Mouse (Mus musculus): ENCODE results near the gene Prkcg. TPM values are rescaled to one million over a fixed set of nuclear protein-coding genes. Genes with fewer than 3 reads are reported as not detected.

Prkcg gene
- total and polyA plus RNA-seq, 3 experiments = 0.15 to 3.0 (median 0.17) TPM

GRCm38 (mm10) chr7:3267261-3267660 lies 21.7 kb upstream of the Prkcg start:
- TF ChIP-seq POLR2A (IDR thresholded peaks at IDR 0.05; ENCODE audit: low read depth, low read length) (no peak), MYC (IDR thresholded peaks at IDR 0.05; ENCODE audit: low read depth, low read length) (no peak), POLR2AphosphoS2 (IDR thresholded peaks at IDR 0.05; ENCODE audit: low read depth, low read length) (no peak), ELF1 (IDR thresholded peaks at IDR 0.05; ENCODE audit: low read depth, low read length) (no peak), UBTF (IDR thresholded peaks at IDR 0.05; ENCODE audit: low read depth, low read length) (no peak), EP300 (IDR thresholded peaks at IDR 0.05; ENCODE audit: low read length) (no peak), CHD1 (IDR thresholded peaks at IDR 0.05; ENCODE audit: low read depth, low read length) (no peak), PAX5 (IDR thresholded peaks at IDR 0.05; ENCODE audit: low read length) (no peak), TCF12 (IDR thresholded peaks at IDR 0.05; ENCODE audit: low read depth, low read length) (no peak), HCFC1 (IDR thresholded peaks at IDR 0.05; ENCODE audit: low read depth, low read length) (no peak), SIN3A (IDR thresholded peaks at IDR 0.05; ENCODE audit: low read length) (no peak), CHD2 (IDR thresholded peaks at IDR 0.05; ENCODE audit: low read length) (no peak)
- H3K27me3 ChIP-seq (replicated peaks) = no peaks in the 10 kb centered on the region
- no peaks in the 10 kb centered on the region for H3K79me2 ChIP-seq (replicated peaks; ENCODE audit: control insufficient read depth, extremely low read depth, insufficient read depth, poor library complexity, severe bottlenecking)
- in situ Hi-C loops (cut with MboI; ENCODE audit: low pct_ligation_motif_present, low pct_unique_long_range_greater_than_20kb, low sequenced_read_pairs) (no loop called here), dilution Hi-C loops (cut with MboI; ENCODE audit: extremely low pct_ligation_motif_present, extremely low pct_unique_long_range_greater_than_20kb, low sequenced_read_pairs) (no loop called here)
- no peak for DNase-seq (ENCODE audit: extremely low read depth)
- H3K4me1 ChIP-seq (ENCODE audit: control insufficient read depth in 1 of 2, insufficient read depth in 2 of 2) = peaks cover 0 to 19% of the 10 kb centered on the region in 2 experiments; a peak in 2 of 4 replicates
- no peak overlapping the region for H3K4me3 ChIP-seq (replicated peaks in 1 of 3; ENCODE audit: low read depth in 2 of 3, low read length in 2 of 3, poor library complexity in 1 of 3)
- no peaks in the 10 kb centered on the region for H3K36me3 ChIP-seq (replicated peaks in 1 of 2; ENCODE audit: control insufficient read depth in 1 of 2, insufficient read depth in 1 of 2, low read length in 1 of 2)
- H3K9ac ChIP-seq (ENCODE audit: insufficient read depth, low read depth) = no peak overlapping the region
- H3K9me3 ChIP-seq (replicated peaks; ENCODE audit: low read length) = no peaks in the 10 kb centered on the region
- H3K27ac ChIP-seq (ENCODE audit: insufficient read depth, low read depth) = no peak overlapping the region
- H3K4me2 ChIP-seq (ENCODE audit: insufficient read depth, low read depth, poor library complexity, severe bottlenecking) = no peak overlapping the region

GRCm38 (mm10) chr7:3267888-3268287 lies 21.1 kb upstream of the Prkcg start:
- TF ChIP-seq PAX5 (IDR thresholded peaks at IDR 0.05; ENCODE audit: low read length) (no peak), BHLHE40 (IDR thresholded peaks at IDR 0.05; ENCODE audit: low read depth, low read length) (peak; percentile 57), IRF4 (IDR thresholded peaks at IDR 0.05; ENCODE audit: low read depth, low read length) (no peak), USF2 (conservative IDR thresholded peaks at IDR 0.05; ENCODE audit: low read depth, low read length) (no peak)
- no peak for DNase-seq (ENCODE audit: extremely low read depth)
- in situ Hi-C loops (cut with MboI; ENCODE audit: low pct_ligation_motif_present, low pct_unique_long_range_greater_than_20kb, low sequenced_read_pairs) = no loop called here
- no peak overlapping the region for H3K4me3 ChIP-seq (replicated peaks in 1 of 3; ENCODE audit: low read depth in 2 of 3, low read length in 2 of 3, poor library complexity in 1 of 3)
- H3K4me2 ChIP-seq (ENCODE audit: insufficient read depth, low read depth, poor library complexity, severe bottlenecking) = no peak overlapping the region
- H3K9ac ChIP-seq (ENCODE audit: insufficient read depth, low read depth) = no peak overlapping the region
- no peaks in the 10 kb centered on the region for H3K36me3 ChIP-seq (replicated peaks in 1 of 2; ENCODE audit: control insufficient read depth in 1 of 2, insufficient read depth in 1 of 2, low read length in 1 of 2)
- dilution Hi-C loops (cut with MboI; ENCODE audit: extremely low pct_ligation_motif_present, extremely low pct_unique_long_range_greater_than_20kb, low sequenced_read_pairs) = no loop called here
- H3K79me2 ChIP-seq (replicated peaks; ENCODE audit: control insufficient read depth, extremely low read depth, insufficient read depth, poor library complexity, severe bottlenecking) = no peaks in the 10 kb centered on the region
- H3K27ac ChIP-seq (ENCODE audit: insufficient read depth, low read depth) = no peak overlapping the region
- H3K4me1 ChIP-seq (ENCODE audit: control insufficient read depth in 1 of 2, insufficient read depth in 2 of 2) = peaks cover 0 to 19% of the 10 kb centered on the region in 2 experiments; a peak in 2 of 4 replicates
- H3K27me3 ChIP-seq (replicated peaks) = no peaks in the 10 kb centered on the region
- H3K9me3 ChIP-seq (replicated peaks; ENCODE audit: low read length) = no peaks in the 10 kb centered on the region

- Histone ChIP-seq H3K79me2 (replicated peaks; ENCODE audit: control insufficient read depth, extremely low read depth, insufficient read depth, poor library complexity, severe bottlenecking) (no peaks in the 10 kb centered on the region), H3K36me3 (replicated peaks in 1 of 2; ENCODE audit: control insufficient read depth in 1 of 2, insufficient read depth in 1 of 2, low read length in 1 of 2) (no peaks in the 10 kb centered on the region), H3K9ac (ENCODE audit: insufficient read depth, low read depth) (no peak overlapping the region), H3K4me2 (ENCODE audit: insufficient read depth, low read depth, poor library complexity, severe bottlenecking) (no peak overlapping the region), H3K4me1 (ENCODE audit: control insufficient read depth in 1 of 2, insufficient read depth in 2 of 2) (peaks cover 0 to 19% of the 10 kb centered on the region in 2 experiments; a peak in 2 of 4 replicates), H3K27ac (ENCODE audit: insufficient read depth, low read depth) (no peak overlapping the region), H3K4me3 (replicated peaks in 1 of 3; ENCODE audit: low read depth in 2 of 3, low read length in 2 of 3, poor library complexity in 1 of 3) (no peak overlapping the region), H3K27me3 (replicated peaks) (no peaks in the 10 kb centered on the region), H3K9me3 (replicated peaks; ENCODE audit: low read length) (no peaks in the 10 kb centered on the region)
- TF ChIP-seq ETS1 (conservative IDR thresholded peaks at IDR 0.05; ENCODE audit: low read depth, low read length) = peak; percentile 27; the same call in 1 of the 2 replicates
- peak; percentile 84 for TF ChIP-seq ZNF384 (IDR thresholded peaks at IDR 0.05; ENCODE audit: low read depth, low read length)
- TF ChIP-seq KAT2A (IDR thresholded peaks at IDR 0.05; ENCODE audit: insufficient replicate concordance, low read length) = 0 out of 2 replicates have a peak, but pooled peaks have one; percentile 44
- no peak for TF ChIP-seq MXI1 (IDR thresholded peaks at IDR 0.05; ENCODE audit: low read depth, low read length)
- no peak for TF ChIP-seq HCFC1 (IDR thresholded peaks at IDR 0.05; ENCODE audit: low read depth, low read length)
- no peak for TF ChIP-seq RAD21 (IDR thresholded peaks at IDR 0.05; ENCODE audit: low read depth, low read length)
- TF ChIP-seq EP300 (IDR thresholded peaks at IDR 0.05; ENCODE audit: low read length) = peak; percentile 61
- TF ChIP-seq JUN (IDR thresholded peaks at IDR 0.05; ENCODE audit: insufficient read depth, low read depth, low read length) = no peak
- in situ Hi-C loops (cut with MboI; ENCODE audit: low pct_ligation_motif_present, low pct_unique_long_range_greater_than_20kb, low sequenced_read_pairs) = no loop called here
- dilution Hi-C loops (cut with MboI; ENCODE audit: extremely low pct_ligation_motif_present, extremely low pct_unique_long_range_greater_than_20kb, low sequenced_read_pairs) = no loop called here
- peak; percentile 62 for DNase-seq (ENCODE audit: extremely low read depth)
These were observed 20.7 kb upstream of the Prkcg start for GRCm38 (mm10) chr7:3268291-3268690.
